ENCODE assay signal across 8 mouse cellular contexts in genomic region chr8:105264024-105264982, GRCm38 (mm10). TPM values are rescaled to one million over a fixed set of nuclear protein-coding genes. Genes with fewer than 3 reads are reported as not detected.
A peak's percentile ranks its signal among the peaks of the same experiment; 100 is the strongest.
DNase-seq lines count a peak whose midpoint lies in the region; ATAC-seq and TF ChIP-seq lines count a peak whose summit lies in the region.

Gene Tradd, minus strand, starts transcription at chr8:105264609.
Gene Fbxl8, plus strand, starts transcription at chr8:105264648.

- H3K27me3 ChIP-seq in MEL (ENCODE audit: control insufficient read depth in 1 of 2, insufficient read depth in 2 of 2, low read length in 2 of 2), result no peaks in the 10 kb centered on the region
- peaks cover 96% of the 10 kb centered on the region for H3K27me3 ChIP-seq in forebrain, embryonic 12.5 days
- peaks cover 96% of the 10 kb centered on the region for H3K27me3 ChIP-seq in limb, embryonic 12.5 days
- H3K27me3 ChIP-seq in midbrain, embryonic 13.5 days, result peaks cover 97% of the 10 kb centered on the region
- peaks cover 33% of the 10 kb centered on the region for H3K27me3 ChIP-seq in stomach, embryonic 14.5 days (ENCODE audit: control insufficient read depth, insufficient read depth, low read length)

- peak within 1 kb of the TSS; percentile 91 for H3K9ac ChIP-seq in MEL (ENCODE audit: control insufficient read depth, low read depth, low read length, poor library complexity, severe bottlenecking)
- H3K9ac ChIP-seq in forebrain, embryonic 12.5 days, result peak within 1 kb of the TSS; percentile 60
- peak within 1 kb of the TSS; percentile 60 for H3K9ac ChIP-seq in limb, embryonic 12.5 days (replicated peaks)
- peak within 1 kb of the TSS; percentile 67 for H3K9ac ChIP-seq in midbrain, embryonic 13.5 days (replicated peaks)
- H3K9ac ChIP-seq in stomach, embryonic 14.5 days (replicated peaks; ENCODE audit: low read depth, low read length), result peak within 1 kb of the TSS; percentile 41

- TF ChIP-seq CTCF in MEL (IDR thresholded peaks at IDR 0.05 in 2 of 3, conservative IDR thresholded peaks at IDR 0.05 in 1 of 3; ENCODE audit: control insufficient read depth in 1 of 3, insufficient read depth in 1 of 3, low read depth in 2 of 3, low read length in 3 of 3, poor library complexity in 1 of 3, severe bottlenecking in 1 of 3), result 0 out of 6 replicates have a peak, but pooled peaks of 1 of the 3 experiments have one; percentile 1

- peaks cover 0 to 25% of the 10 kb centered on the region in 2 experiments; a peak in 2 of 4 replicates for H3K36me3 ChIP-seq in MEL (ENCODE audit: control insufficient read depth in 1 of 2, insufficient read depth in 2 of 2, low read length in 2 of 2)
- H3K36me3 ChIP-seq in forebrain, embryonic 12.5 days (replicated peaks), result no peaks in the 10 kb centered on the region
- H3K36me3 ChIP-seq in limb, embryonic 12.5 days, result no peaks in the 10 kb centered on the region
- no peaks in the 10 kb centered on the region for H3K36me3 ChIP-seq in midbrain, embryonic 13.5 days
- H3K36me3 ChIP-seq in stomach, embryonic 14.5 days (ENCODE audit: control insufficient read depth, insufficient read depth, low read length), result no peaks in the 10 kb centered on the region

- peak; percentile 87 for DNase-seq in MEL (ENCODE audit: low read depth, low spot score)
- DNase-seq in brain, adult 2 months (ENCODE audit: low read depth, low spot score), result peak; percentile 66
- DNase-seq in left cerebral cortex, postnatal 14 days (ENCODE audit: low spot score in 2 of 2), result no peak

- under 1% methylated on average over 54 of the region's 54 CpGs for WGBS in forebrain, embryonic 12.5 days
- under 1% methylated on average over 54 of the region's 54 CpGs for WGBS in limb, embryonic 12.5 days
- WGBS in midbrain, embryonic 13.5 days, result 2% methylated on average over 54 of the region's 54 CpGs
- 1% methylated on average over 54 of the region's 54 CpGs for WGBS in stomach, embryonic 14.5 days

- peak within 1 kb of the TSS; percentile 77 for H3K27ac ChIP-seq in MEL (ENCODE audit: control insufficient read depth, low read depth, low read length)
- no peak within 1 kb of the TSS for H3K27ac ChIP-seq in forebrain, embryonic 12.5 days
- no peak within 1 kb of the TSS for H3K27ac ChIP-seq in limb, embryonic 12.5 days
- no peak within 1 kb of the TSS for H3K27ac ChIP-seq in midbrain, embryonic 13.5 days
- H3K27ac ChIP-seq in stomach, embryonic 14.5 days (ENCODE audit: low read length), result no peak within 1 kb of the TSS

- H3K4me2 ChIP-seq in forebrain, embryonic 12.5 days, result peak within 1 kb of the TSS; percentile 90
- peak within 1 kb of the TSS; percentile 83 for H3K4me2 ChIP-seq in limb, embryonic 12.5 days
- peak within 1 kb of the TSS; percentile 84 for H3K4me2 ChIP-seq in midbrain, embryonic 13.5 days (replicated peaks)
- peak within 1 kb of the TSS; percentile 76 for H3K4me2 ChIP-seq in stomach, embryonic 14.5 days (replicated peaks; ENCODE audit: low read depth, low read length)

- H3K9me3 ChIP-seq in MEL (replicated peaks; ENCODE audit: insufficient read depth, low read length), result no peaks in the 10 kb centered on the region
- H3K9me3 ChIP-seq in forebrain, embryonic 12.5 days, result 0 out of 2 replicates have a peak, but pooled peaks cover 5% of the 10 kb centered on the region
- peaks cover 6% of the 10 kb centered on the region; the same call in 1 of the 2 replicates for H3K9me3 ChIP-seq in limb, embryonic 12.5 days
- H3K9me3 ChIP-seq in midbrain, embryonic 13.5 days, result no peaks in the 10 kb centered on the region; the same call in 1 of the 2 replicates
- H3K9me3 ChIP-seq in stomach, embryonic 14.5 days (ENCODE audit: control insufficient read depth, low read depth, low read length), result no peaks in the 10 kb centered on the region

- peak; percentile 42 for ATAC-seq in forebrain, embryonic 12.5 days (ENCODE audit: low FRiP score)
- ATAC-seq in hematopoietic stem cell, adult 5-6 weeks (replicated peaks in 1 of 2; ENCODE audit: insufficient read depth in 1 of 2, low FRiP score in 2 of 2, low TSS enrichment in 1 of 2, low read depth in 1 of 2, poor library complexity in 2 of 2, severe bottlenecking in 2 of 2), result peak; percentile 51 to 73
- peak; percentile 42 for ATAC-seq in limb, embryonic 12.5 days (ENCODE audit: insufficient number of reproducible peaks, insufficient read depth, low FRiP score, low TSS enrichment, low read depth)
- ATAC-seq in midbrain, embryonic 13.5 days, result peak; percentile 8; the same call in 1 of the 2 replicates
- peak; percentile 83 for ATAC-seq in stomach, embryonic 14.5 days (ENCODE audit: insufficient number of reproducible peaks, insufficient read depth, low FRiP score, low read depth)

- peak within 1 kb of the TSS; percentile 84 to 98 for H3K4me3 ChIP-seq in MEL (ENCODE audit: control insufficient read depth in 1 of 2, insufficient read depth in 1 of 2, low read depth in 2 of 2, low read length in 2 of 2)
- peak within 1 kb of the TSS; percentile 65 for H3K4me3 ChIP-seq in forebrain, embryonic 12.5 days (replicated peaks)
- H3K4me3 ChIP-seq in limb, embryonic 12.5 days (replicated peaks), result peak within 1 kb of the TSS; percentile 69
- H3K4me3 ChIP-seq in midbrain, embryonic 13.5 days (replicated peaks), result peak within 1 kb of the TSS; percentile 62
- H3K4me3 ChIP-seq in stomach, embryonic 14.5 days (ENCODE audit: low read depth, low read length), result peak within 1 kb of the TSS; percentile 71

- TF ChIP-seq POLR2A in MEL (IDR thresholded peaks at IDR 0.05; ENCODE audit: control insufficient read depth in 1 of 2, insufficient read depth in 1 of 2, low read depth in 1 of 2, low read length in 2 of 2, poor library complexity in 1 of 2), result peak; percentile 73 to 78

- TF ChIP-seq EP300 in MEL (IDR thresholded peaks at IDR 0.05; ENCODE audit: low read depth in 1 of 2, low read length in 2 of 2), result no peak

- H3K79me2 ChIP-seq in MEL (ENCODE audit: control insufficient read depth, insufficient read depth, low read length, poor library complexity), result peaks cover 15% of the 10 kb centered on the region

- peaks cover 7 to 38% of the 10 kb centered on the region in 2 experiments for H3K4me1 ChIP-seq in MEL (ENCODE audit: control insufficient read depth in 1 of 2, insufficient read depth in 2 of 2, low read length in 2 of 2)
- H3K4me1 ChIP-seq in forebrain, embryonic 12.5 days, result peaks cover 31% of the 10 kb centered on the region
- H3K4me1 ChIP-seq in limb, embryonic 12.5 days (replicated peaks), result peaks cover 28% of the 10 kb centered on the region
- H3K4me1 ChIP-seq in midbrain, embryonic 13.5 days (replicated peaks), result peaks cover 32% of the 10 kb centered on the region
- peaks cover 19% of the 10 kb centered on the region for H3K4me1 ChIP-seq in stomach, embryonic 14.5 days (ENCODE audit: control insufficient read depth, insufficient read depth, low read length)

- intact Hi-C loops in left cerebral cortex, postnatal 14 days (cut with DNase I), result no loop called here

- no peak for TF ChIP-seq RAD21 in MEL (IDR thresholded peaks at IDR 0.05; ENCODE audit: low read depth, low read length)

TF ChIP-seq in MEL, 35 proteins besides CTCF, POLR2A, EP300 and RAD21 (continues in another document):
- no peak for TF ChIP-seq MYB (IDR thresholded peaks at IDR 0.05; ENCODE audit: low read depth, low read length)
- TF ChIP-seq CHD2 (IDR thresholded peaks at IDR 0.05; ENCODE audit: low read length), result no peak
- peak; percentile 85; the same call in 1 of the 2 replicates for TF ChIP-seq ZMIZ1 (IDR thresholded peaks at IDR 0.05; ENCODE audit: low read depth, low read length)
- peak; percentile 82 for TF ChIP-seq MXI1 (IDR thresholded peaks at IDR 0.05; ENCODE audit: low read depth, low read length)
- no peak for TF ChIP-seq ZKSCAN1 (IDR thresholded peaks at IDR 0.05; ENCODE audit: low read depth, low read length)
- TF ChIP-seq ELF1 (IDR thresholded peaks at IDR 0.05; ENCODE audit: low read depth, low read length), result peak; percentile 98
- no peak for TF ChIP-seq JUND (IDR thresholded peaks at IDR 0.05; ENCODE audit: low read depth, low read length)
- no peak for TF ChIP-seq RCOR1 (IDR thresholded peaks at IDR 0.05; ENCODE audit: low read depth, low read length)
- TF ChIP-seq TCF12 (IDR thresholded peaks at IDR 0.05; ENCODE audit: low read depth, low read length), result peak; percentile 29
- TF ChIP-seq UBTF (IDR thresholded peaks at IDR 0.05; ENCODE audit: borderline replicate concordance, insufficient read depth, low read depth, low read length), result 0 out of 2 replicates have a peak, but pooled peaks have one; percentile 72
- TF ChIP-seq SMC3 (IDR thresholded peaks at IDR 0.05; ENCODE audit: low read depth, low read length), result no peak
- peak; percentile 77 for TF ChIP-seq NELFE (IDR thresholded peaks at IDR 0.05; ENCODE audit: low read depth, low read length)
- peak; percentile 81 for TF ChIP-seq NRF1 (IDR thresholded peaks at IDR 0.05; ENCODE audit: insufficient read depth, low read depth, low read length, poor library complexity, severe bottlenecking)
- peak; percentile 82; the same call in 1 of the 2 replicates for TF ChIP-seq POLR2AphosphoS2 (IDR thresholded peaks at IDR 0.05; ENCODE audit: low read length)
- peak; percentile 85 for TF ChIP-seq SIN3A (IDR thresholded peaks at IDR 0.05; ENCODE audit: low read length)

RNA-seq across cellular contexts. Expression of gene Tradd, which starts in this region (rescaled TPM):
- total RNA-seq in MEL (2012; rRNA removed), result 29.0 and 31.0 TPM in 2 replicates
- 10 to 100 TPM in 1 of 2 experiments, not detected in 1; 33.5 TPM for polyA plus RNA-seq in MEL (2012; ENCODE audit: insufficient read depth in 1 of 2, insufficient read length in 2 of 2, low read depth in 1 of 2, low replicate concordance in 2 of 2, missing spikeins in 1 of 2)
- 10.8 and 11.0 TPM in 2 replicates for polyA plus RNA-seq in forebrain, embryonic 12.5 days (2016; fragmentation: Nextera tagmentation; extraction: Ambion mirVana)
- total RNA-seq in hematopoietic stem cell, adult 5-6 weeks (2017), result 17.6 and 20.2 TPM in 2 replicates
- 16.0 and 16.6 TPM in 2 replicates for polyA plus RNA-seq in limb, embryonic 12.5 days (2016; fragmentation: Nextera tagmentation; extraction: Ambion mirVana)
- polyA plus RNA-seq in midbrain, embryonic 13.5 days (2015; fragmentation: Nextera tagmentation; extraction: Ambion mirVana), result 12.5 and 13.4 TPM in 2 replicates
- polyA plus RNA-seq in stomach, embryonic 14.5 days (2014; fragmentation: Nextera tagmentation; extraction: Ambion mirVana), result 21.7 and 22.0 TPM in 2 replicates
- 1 to 10 TPM; 6.7 to 7.9 TPM for total RNA-seq in left cerebral cortex, postnatal 14 days (2021)

RNA-seq across cellular contexts. Expression of gene Fbxl8, which starts in this region (rescaled TPM):
- total RNA-seq in MEL (2012; rRNA removed), result 4.1 and 4.8 TPM in 2 replicates
- 1 to 10 TPM in 1 of 2 experiments, not detected in 1; 7.2 TPM for polyA plus RNA-seq in MEL (2012; ENCODE audit: insufficient read depth in 1 of 2, insufficient read length in 2 of 2, low read depth in 1 of 2, low replicate concordance in 2 of 2, missing spikeins in 1 of 2)
- polyA plus RNA-seq in forebrain, embryonic 12.5 days (2016; fragmentation: Nextera tagmentation; extraction: Ambion mirVana), result 0.54 and 0.68 TPM in 2 replicates
- 4.1 and 4.9 TPM in 2 replicates for total RNA-seq in hematopoietic stem cell, adult 5-6 weeks (2017)
- polyA plus RNA-seq in limb, embryonic 12.5 days (2016; fragmentation: Nextera tagmentation; extraction: Ambion mirVana), result 1.7 and 1.9 TPM in 2 replicates
- 0.48 and 0.61 TPM in 2 replicates for polyA plus RNA-seq in midbrain, embryonic 13.5 days (2015; fragmentation: Nextera tagmentation; extraction: Ambion mirVana)
- polyA plus RNA-seq in stomach, embryonic 14.5 days (2014; fragmentation: Nextera tagmentation; extraction: Ambion mirVana), result 3.0 and 3.1 TPM in 2 replicates
- total RNA-seq in left cerebral cortex, postnatal 14 days (2021), result under 1 TPM; 0.80 to 0.83 TPM

Comparison
In these comparisons a context has a peak if more than half of its experiments do, and no peak if none do; other contexts are left out.
1. DNase-seq: peak in MEL (single experiment) and brain, adult 2 months (single experiment); none in left cerebral cortex, postnatal 14 days (0 of 2).
2. H3K9ac ChIP-seq: peak in every context shown above with its lines; median percentile 91 in MEL; 67 in midbrain, embryonic 13.5 days; 60 in forebrain, embryonic 12.5 days; 60 in limb, embryonic 12.5 days; 41 in stomach, embryonic 14.5 days.
3. ATAC-seq: peak in every context shown above with its lines; median percentile 83 in stomach, embryonic 14.5 days; 62 in hematopoietic stem cell, adult 5-6 weeks; 42 in forebrain, embryonic 12.5 days; 42 in limb, embryonic 12.5 days; 8 in midbrain, embryonic 13.5 days.
4. Peak in every context shown above with its lines, with median percentiles within 50 percentile points of each other: H3K4me3 ChIP-seq and H3K4me2 ChIP-seq.